Mouse (Mus musculus): ENCODE data around the gene Itgal.

- TF ChIP-seq CTCF (IDR thresholded peaks at IDR 0.05; ENCODE audit: control insufficient read depth, insufficient read depth, insufficient read length) (no peak), USF1 (IDR thresholded peaks at IDR 0.05; ENCODE audit: low read depth) (no peak), CEBPB (IDR thresholded peaks at IDR 0.05; ENCODE audit: low read depth) (no peak), MAX (IDR thresholded peaks at IDR 0.05) (no peak), MYOD1 (IDR thresholded peaks at IDR 0.05; ENCODE audit: control insufficient read depth, insufficient read length, low read depth) (no peak)
Observed at GRCm38 (mm10) chr7:127325550-127325949, 29.5 kb downstream of the Itgal start.

Measured in C2C12 (cell line).